Mouse (Mus musculus): ENCODE measurements around the gene Snrnp25.
"Not testable (repeated sequence)": the region's sequence is repeated elsewhere in the genome, so short reads cannot be mapped to it uniquely, and the experiment has no call there.

Snrnp25 gene

GRCm38 (mm10) chr11:32194626-32195025, 10.6 kb upstream of the Snrnp25 start:
- no peak for DNase-seq (ENCODE audit: low read depth, low spot score)

GRCm38 (mm10) chr11:32195867-32196540, 9.2 kb upstream of the Snrnp25 start:
- no peak for DNase-seq (ENCODE audit: low read depth, low spot score)

DNA sequence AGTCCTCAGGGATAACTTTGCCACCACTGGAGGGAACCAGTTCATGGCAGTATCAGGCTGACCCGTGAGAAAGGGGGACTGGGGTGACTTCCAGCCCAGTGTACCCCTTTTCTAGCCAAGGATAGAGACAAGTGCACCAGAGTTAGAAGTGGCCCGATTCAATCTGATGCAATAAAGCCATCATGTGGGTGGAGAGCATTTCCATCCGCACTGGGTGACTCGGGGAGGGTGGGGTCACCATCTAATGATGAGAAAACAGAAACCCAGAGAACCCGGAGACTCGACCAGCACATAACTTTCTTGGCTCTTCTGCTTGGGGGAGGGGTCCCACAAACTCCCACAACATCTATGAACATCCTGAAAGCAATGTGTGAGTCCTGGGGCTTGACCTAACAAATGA, 8.5 kb upstream of the Snrnp25 start:
- no peak for DNase-seq (ENCODE audit: low read depth, low spot score)

GRCm38 (mm10) chr11:32197766-32198165, 7.4 kb upstream of the Snrnp25 start:
- DNase-seq (ENCODE audit: low read depth, low spot score): no peak

DNA sequence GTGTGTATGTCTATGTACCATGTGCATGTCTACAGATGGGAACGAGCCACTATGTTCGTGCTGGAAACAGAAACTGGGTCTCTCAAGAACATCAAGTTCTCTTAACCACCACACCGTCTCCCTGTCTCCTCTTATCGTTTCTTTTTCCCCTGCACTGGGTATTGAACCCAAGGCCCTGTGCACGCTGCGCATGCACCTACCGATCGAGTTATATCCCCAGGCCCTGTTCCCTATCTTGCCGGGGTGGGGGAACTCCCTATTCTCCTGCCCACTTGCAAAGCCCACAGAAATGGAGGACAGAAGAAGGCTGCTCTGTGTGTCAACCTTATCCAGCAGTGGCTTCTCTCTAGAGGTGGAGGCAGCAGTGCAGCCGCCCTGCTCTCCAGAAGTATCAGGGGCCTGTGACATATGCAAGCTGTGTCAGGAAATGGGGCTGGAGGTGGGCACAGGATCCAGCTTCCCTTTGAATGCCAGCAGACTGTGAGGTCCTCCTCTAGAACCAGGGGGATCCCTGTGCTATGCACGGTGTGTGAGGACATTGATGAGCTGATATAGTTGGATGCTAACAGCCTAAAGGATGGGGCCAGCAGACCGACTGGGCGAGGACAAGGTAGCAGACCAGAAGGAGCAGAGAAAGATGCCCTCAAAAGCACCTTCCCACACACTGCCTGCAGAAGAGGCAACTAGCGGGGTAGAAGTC, 6.8 kb upstream of the Snrnp25 start:
- DNase-seq (ENCODE audit: low read depth, low spot score): no peak

DNA sequence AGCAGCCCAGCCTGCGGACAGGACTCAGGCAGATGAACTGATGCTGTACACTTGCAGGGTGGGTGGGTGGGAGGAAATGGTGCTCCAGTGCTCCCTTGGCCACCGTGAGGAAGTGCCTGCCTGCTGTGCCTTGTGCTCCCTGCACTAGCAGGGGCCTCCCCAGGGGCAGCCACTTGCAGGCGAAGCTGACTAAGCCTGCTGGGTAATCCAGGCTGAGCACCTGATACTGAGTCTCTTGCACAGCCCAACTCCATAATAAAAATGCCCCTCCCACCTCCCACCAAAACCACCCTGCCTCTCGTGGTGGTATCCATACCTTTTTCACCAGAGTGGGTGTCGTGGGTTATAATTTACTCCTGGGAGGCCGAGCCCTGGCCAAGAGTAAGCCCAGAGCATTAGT, 6.0 kb upstream of the Snrnp25 start:
- no peak for DNase-seq (ENCODE audit: low read depth, low spot score)

- no peak for DNase-seq (ENCODE audit: low read depth, low spot score)
Observed at GRCm38 (mm10) chr11:32200075-32200601, 5.1 kb upstream of the Snrnp25 start, which contains the start of gene Il9r. TSS of gene Il9r (minus strand) at chr11:32200279.

GRCm38 (mm10) chr11:32200992-32201391, 4.2 kb upstream of the Snrnp25 start:
- not testable (repeated sequence) for DNase-seq (ENCODE audit: low read depth, low spot score)

GRCm38 (mm10) chr11:32201922-32202685, 3.1 kb upstream of the Snrnp25 start:
- no peak for DNase-seq (ENCODE audit: low read depth, low spot score)

DNA sequence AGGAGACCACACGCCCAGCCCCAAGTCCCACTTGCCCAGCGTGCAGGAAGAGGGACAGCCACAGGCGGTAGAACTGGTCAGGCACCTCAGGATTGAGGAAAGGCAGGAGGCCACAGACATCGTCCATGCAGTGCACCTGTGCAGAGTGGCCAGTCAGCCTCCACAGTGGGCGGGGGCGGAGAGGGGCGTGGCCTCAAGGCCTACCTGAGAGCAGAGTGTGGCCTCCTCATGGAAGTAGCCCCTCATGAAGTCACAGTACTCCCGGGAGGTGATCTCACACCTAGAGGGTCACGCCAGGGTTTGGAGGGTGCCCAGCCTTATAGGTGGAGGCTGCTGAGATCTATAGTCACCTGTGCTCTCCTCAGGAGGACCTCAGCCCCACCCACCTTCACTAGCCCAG, 5.4 kb downstream of the Snrnp25 start:
- DNase-seq (ENCODE audit: low read depth, low spot score): no peak

DNA sequence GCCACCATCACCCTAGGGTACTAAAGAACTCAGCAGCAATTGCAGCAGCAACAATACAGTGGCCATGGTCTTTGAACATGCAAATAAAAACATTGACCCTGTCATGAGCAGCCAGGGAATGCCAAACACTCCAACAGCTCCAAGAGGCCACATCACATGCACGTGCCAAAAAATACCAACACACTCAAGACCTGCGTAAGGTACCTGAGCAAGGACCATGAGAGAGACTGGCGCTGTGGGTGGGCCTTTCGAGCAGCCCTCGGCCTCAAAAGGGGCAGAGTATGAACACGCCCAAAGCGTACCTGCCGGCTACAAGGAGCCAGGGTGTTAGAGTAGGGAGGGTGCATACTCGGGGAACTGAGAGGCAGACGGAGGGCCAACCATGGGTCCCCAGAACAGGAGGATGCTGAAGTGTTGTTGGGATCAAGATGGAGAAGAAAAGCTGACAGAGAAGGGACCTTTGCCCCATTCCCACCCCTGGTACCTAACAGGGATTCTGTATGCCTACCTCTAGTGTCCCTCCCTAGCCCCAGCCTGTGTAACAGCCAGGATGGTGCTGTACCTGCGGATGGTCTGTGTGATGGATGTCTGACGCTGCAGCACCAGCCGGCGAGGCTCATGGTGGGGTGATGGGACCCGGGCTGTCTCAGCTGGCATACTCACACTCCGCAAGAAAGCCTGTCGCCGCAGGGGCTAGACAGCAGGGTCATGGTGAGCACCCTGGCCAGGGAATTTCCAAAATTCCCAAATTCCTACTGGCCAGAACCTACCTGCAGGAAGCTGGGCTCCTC, 10.4 kb downstream of the Snrnp25 start:
- DNase-seq (ENCODE audit: low read depth, low spot score): no peak

DNA sequence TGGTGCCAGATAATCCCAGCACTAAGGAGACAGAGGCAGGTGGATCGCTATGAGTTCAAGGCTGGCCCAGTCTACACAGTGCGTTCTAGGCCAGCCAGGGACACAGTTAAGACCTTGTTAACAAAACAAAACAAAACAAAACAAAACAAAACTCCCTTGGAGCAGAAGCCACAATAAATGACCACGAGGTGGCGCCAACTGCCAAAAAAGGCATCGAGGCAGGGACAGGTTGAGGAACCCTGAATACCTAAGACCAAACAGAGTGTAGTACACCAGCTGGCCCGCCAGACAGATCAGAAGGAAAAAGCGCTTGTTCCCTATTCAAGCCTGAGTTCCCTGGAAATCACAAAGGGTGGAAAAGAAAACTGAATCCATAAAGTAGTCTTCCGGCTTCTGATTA, 11.6 kb downstream of the Snrnp25 start:
- DNase-seq (ENCODE audit: low read depth, low spot score): peak; percentile 88

- DNase-seq (ENCODE audit: low read depth, low spot score): peak; percentile 54
Observed at GRCm38 (mm10) chr11:32218501-32219050, 13.4 kb downstream of the Snrnp25 start.

- DNase-seq (ENCODE audit: low read depth, low spot score): no peak
Observed at GRCm38 (mm10) chr11:32219287-32219686, 14.1 kb downstream of the Snrnp25 start.

GRCm38 (mm10) chr11:32220607-32221224, 15.5 kb downstream of the Snrnp25 start:
- peak; percentile 47 for DNase-seq (ENCODE audit: low read depth, low spot score)

DNA sequence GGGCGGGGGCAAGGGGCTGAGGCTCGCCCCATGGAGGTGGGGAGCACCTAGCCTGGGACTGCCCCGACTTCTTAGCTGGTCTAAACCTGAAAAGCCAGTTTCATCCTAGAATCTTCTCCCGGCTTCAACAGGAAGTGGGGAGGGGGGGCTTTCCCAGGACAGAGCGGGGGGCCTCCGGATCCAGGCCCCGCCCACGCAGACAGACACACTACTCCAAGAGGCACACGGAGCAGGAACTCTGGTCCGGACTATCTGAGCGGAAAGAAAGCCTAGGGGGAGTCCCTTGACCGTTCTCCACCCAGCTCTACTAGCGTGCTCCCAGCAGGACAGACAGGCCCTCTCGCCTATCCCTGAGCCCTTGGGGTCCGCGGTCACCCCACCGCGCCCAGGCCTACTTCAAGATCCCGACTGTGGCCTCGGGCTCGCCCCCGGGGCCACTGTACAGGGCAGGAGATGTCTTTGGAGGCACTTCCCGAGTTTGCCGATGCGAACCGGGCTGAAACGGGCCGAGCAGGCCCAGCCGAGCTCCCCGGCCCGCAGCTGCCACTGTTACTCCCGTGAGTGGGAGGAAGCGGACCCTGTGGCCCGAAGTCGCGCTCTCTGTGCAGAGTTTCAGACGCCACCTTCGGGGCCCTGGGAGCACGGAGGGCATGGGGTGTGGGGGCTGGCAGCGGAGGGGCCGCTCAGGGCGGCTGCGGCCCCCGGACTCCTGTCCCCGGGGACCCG, 16.2 kb downstream of the Snrnp25 start:
- peak; percentile 50 for DNase-seq (ENCODE audit: low read depth, low spot score)

- no peak for DNase-seq (ENCODE audit: low read depth, low spot score)
Observed at GRCm38 (mm10) chr11:32221951-32222409, 16.8 kb downstream of the Snrnp25 start, which contains the start of gene Rhbdf1. TSS of gene Rhbdf1 (minus strand) at chr11:32222300.

- DNase-seq (ENCODE audit: low read depth, low spot score): peak; percentile 61
Observed at GRCm38 (mm10) chr11:32222570-32223194, 17.5 kb downstream of the Snrnp25 start.

DNA sequence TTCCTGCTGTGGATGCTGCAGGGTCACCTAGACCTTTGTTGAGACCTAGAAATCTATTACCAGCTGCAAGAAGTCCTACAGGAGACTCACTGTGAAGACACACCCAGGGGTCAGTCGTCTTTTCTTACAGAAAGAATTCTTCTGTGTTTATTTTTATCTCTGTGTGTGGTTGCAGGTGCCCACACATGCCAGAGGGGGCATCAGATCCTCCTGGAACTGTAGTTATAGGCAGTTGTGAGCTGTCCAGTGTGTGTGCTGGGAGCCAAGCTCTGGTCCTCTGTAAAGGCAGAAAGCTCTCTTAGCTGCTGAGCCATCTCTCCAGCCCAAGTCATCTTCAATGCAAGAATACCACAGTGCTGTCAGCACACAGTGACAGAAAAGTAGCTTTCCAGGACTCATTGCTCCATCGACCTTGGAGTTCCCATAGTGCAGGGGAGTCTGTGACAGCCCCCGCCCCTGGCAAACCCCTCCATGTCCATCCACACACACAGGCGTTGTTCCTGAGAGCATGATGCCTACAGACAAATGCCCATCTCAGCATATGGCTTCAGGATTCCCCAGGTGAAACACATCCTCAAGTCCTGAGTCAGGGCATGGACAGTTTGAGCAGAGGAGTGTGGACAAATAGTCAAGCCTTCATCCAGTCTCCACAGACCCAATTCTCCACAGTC, 18.2 kb downstream of the Snrnp25 start:
- DNase-seq (ENCODE audit: low read depth, low spot score): peak; percentile 41
